ENCODE assay signal across 9 mouse cellular contexts in genomic region chr2:44526110-44527032, GRCm38 (mm10).
DNase-seq lines count a peak whose midpoint lies in the region; ATAC-seq and TF ChIP-seq lines count a peak whose summit lies in the region.
"Had no signal": no experiment of that assay in that cellular context is flagged by ENCODE, and none has a peak within 500 bp of the region (broad histone marks: within the 10 kb centered on the region; RNA-seq: fewer than 3 reads in every experiment).

No protein-coding gene starts in this region.

- no peaks in the 10 kb centered on the region for H3K9me3 ChIP-seq in heart, embryonic 12.5 days (replicated peaks)
- H3K9me3 ChIP-seq in neural tube, embryonic 15.5 days (replicated peaks) = no peaks in the 10 kb centered on the region
- no peaks in the 10 kb centered on the region for H3K9me3 ChIP-seq in midbrain, postnatal 0 days (ENCODE audit: low read length)
- H3K9me3 ChIP-seq: heart, embryonic 15.5 days had no signal

- no peak for ATAC-seq in heart, embryonic 12.5 days (ENCODE audit: insufficient number of reproducible peaks, low FRiP score)
- no peak for ATAC-seq in neural tube, embryonic 15.5 days (ENCODE audit: low FRiP score)
- no peak for ATAC-seq in midbrain, postnatal 0 days (ENCODE audit: low FRiP score)

- no peak overlapping the region for H3K4me2 ChIP-seq in heart, embryonic 12.5 days
- H3K4me2 ChIP-seq in neural tube, embryonic 15.5 days = no peak overlapping the region
- H3K4me2 ChIP-seq in midbrain, postnatal 0 days (ENCODE audit: low read depth, low read length, poor library complexity, severe bottlenecking) = no peak overlapping the region
- H3K4me2 ChIP-seq: heart, embryonic 15.5 days had no signal

- no peak for TF ChIP-seq CTCF in midbrain, postnatal 0 days (IDR thresholded peaks at IDR 0.05)

- no peaks in the 10 kb centered on the region for H3K36me3 ChIP-seq in heart, embryonic 12.5 days
- H3K36me3 ChIP-seq in neural tube, embryonic 15.5 days = no peaks in the 10 kb centered on the region
- no peaks in the 10 kb centered on the region for H3K36me3 ChIP-seq in midbrain, postnatal 0 days (ENCODE audit: insufficient read depth, low read length)
- H3K36me3 ChIP-seq: heart, embryonic 15.5 days had no signal

- no peak overlapping the region for H3K4me3 ChIP-seq in heart, embryonic 12.5 days
- no peak overlapping the region for H3K4me3 ChIP-seq in neural tube, embryonic 15.5 days (replicated peaks)
- H3K4me3 ChIP-seq in midbrain, postnatal 0 days (ENCODE audit: low read depth, low read length) = no peak overlapping the region
- H3K4me3 ChIP-seq: heart, embryonic 15.5 days had no signal

- H3K9ac ChIP-seq in heart, embryonic 12.5 days = no peak overlapping the region
- no peak overlapping the region for H3K9ac ChIP-seq in neural tube, embryonic 15.5 days (replicated peaks)
- no peak overlapping the region for H3K9ac ChIP-seq in midbrain, postnatal 0 days (replicated peaks; ENCODE audit: low read length, poor library complexity, severe bottlenecking)
- H3K9ac ChIP-seq: heart, embryonic 15.5 days had no signal

- 33% methylated on average over 6 of the region's 6 CpGs for WGBS in heart, embryonic 12.5 days
- WGBS in neural tube, embryonic 15.5 days = 17% methylated on average over 6 of the region's 6 CpGs
- WGBS in midbrain, postnatal 0 days = 33% methylated on average over 6 of the region's 6 CpGs

- no peak overlapping the region for H3K27ac ChIP-seq in heart, embryonic 12.5 days (ENCODE audit: poor library complexity, severe bottlenecking)
- H3K27ac ChIP-seq in neural tube, embryonic 15.5 days (replicated peaks) = no peak overlapping the region
- no peak overlapping the region for H3K27ac ChIP-seq in midbrain, postnatal 0 days (ENCODE audit: low read depth, low read length)
- H3K27ac ChIP-seq: heart, embryonic 15.5 days had no signal

- peak; percentile 96 for DNase-seq in heart, adult 11 months
- DNase-seq in neural tube, embryonic 10.5 days (ENCODE audit: extremely low spot score, low spot score) = peak; percentile 58
- peak; percentile 51 for DNase-seq in gastrocnemius, postnatal 25 days
- peak; percentile 14 for DNase-seq in midbrain, postnatal 0 days (ENCODE audit: low spot score)
- DNase-seq in testis, postnatal 10 days (ENCODE audit: low spot score) = no peak
- DNase-seq in natural killer cell, adult 2 months (ENCODE audit: low spot score in 2 of 2) = no peak

- H3K27me3 ChIP-seq in heart, embryonic 12.5 days (replicated peaks) = no peaks in the 10 kb centered on the region
- H3K27me3 ChIP-seq in neural tube, embryonic 15.5 days (replicated peaks) = no peaks in the 10 kb centered on the region
- H3K27me3 ChIP-seq in midbrain, postnatal 0 days (ENCODE audit: insufficient read depth, low read length) = no peaks in the 10 kb centered on the region
- H3K27me3 ChIP-seq: heart, embryonic 15.5 days had no signal

- no peaks in the 10 kb centered on the region for H3K4me1 ChIP-seq in heart, embryonic 12.5 days (replicated peaks)
- H3K4me1 ChIP-seq in neural tube, embryonic 15.5 days = peaks cover 10% of the 10 kb centered on the region
- H3K4me1 ChIP-seq in midbrain, postnatal 0 days (ENCODE audit: insufficient read depth, low read length) = no peaks in the 10 kb centered on the region; the same call in 1 of the 2 replicates

Comparison
In these comparisons a context has a peak if more than half of its experiments do, and no peak if none do; other contexts are left out.
1. DNase-seq: peak in heart, adult 11 months (single experiment), neural tube, embryonic 10.5 days (single experiment), gastrocnemius, postnatal 25 days (single experiment) and midbrain, postnatal 0 days (single experiment); none in testis, postnatal 10 days (single experiment) and natural killer cell, adult 2 months (0 of 2).